Mouse (Mus musculus) bone marrow macrophage, adult 2 months (primary cell): ENCODE results near the gene Clptm1. TPM values are rescaled to one million over a fixed set of nuclear protein-coding genes. Genes with fewer than 3 reads are reported as not detected.

ENCODE experiments used
- H3K27ac ChIP-seq: 2 replicates; pipeline ENCODE4 v1.5.1; 2012; ENCODE audit warnings: low read depth, low read length; ENCODE audit not compliant: insufficient read depth
- H3K4me1 ChIP-seq: 2 replicates; pipeline ENCODE4 v1.6.1; 2012; ENCODE audit warnings: low read length; ENCODE audit not compliant: control insufficient read depth, insufficient read depth
- H3K4me3 ChIP-seq: 2 replicates; pipeline ENCODE4 v1.5.1; 2012; ENCODE audit warnings: mild to moderate bottlenecking, low read length, moderate library complexity; ENCODE audit not compliant: insufficient read depth
- CTCF ChIP-seq: IDR thresholded peaks from 2 replicates; pipeline ENCODE4 v1.5.1; 2012; ENCODE audit warnings: low read depth, mild to moderate bottlenecking, low read length, moderate library complexity
- POLR2A ChIP-seq: IDR thresholded peaks from 2 replicates; pipeline ENCODE4 v1.6.1; 2012; ENCODE audit warnings: mild to moderate bottlenecking, low read depth, low read length, borderline replicate concordance
- polyA plus RNA-seq: library from polyadenylated mRNA; stranded (reverse); fragments of >200 nt; gene quantifications from 2 replicates; pipeline ENCODE4 v1.2.4, GENCODE M21; 2012; ENCODE audit not compliant: missing spikeins, insufficient read depth, insufficient read length

Gene Clptm1
- polyA plus RNA-seq, 1 experiment: 95.3 TPM

- H3K27ac ChIP-seq: peak overlapping the region; percentile 96
- no peak overlapping the region for H3K4me3 ChIP-seq
- TF ChIP-seq POLR2A (no peak), CTCF (no peak)
- H3K4me1 ChIP-seq: peaks cover 23% of the 10 kb centered on the region
Measured at GRCm38 (mm10) chr7:19700299-19701068, 35.7 kb upstream of the Clptm1 start.

DNA sequence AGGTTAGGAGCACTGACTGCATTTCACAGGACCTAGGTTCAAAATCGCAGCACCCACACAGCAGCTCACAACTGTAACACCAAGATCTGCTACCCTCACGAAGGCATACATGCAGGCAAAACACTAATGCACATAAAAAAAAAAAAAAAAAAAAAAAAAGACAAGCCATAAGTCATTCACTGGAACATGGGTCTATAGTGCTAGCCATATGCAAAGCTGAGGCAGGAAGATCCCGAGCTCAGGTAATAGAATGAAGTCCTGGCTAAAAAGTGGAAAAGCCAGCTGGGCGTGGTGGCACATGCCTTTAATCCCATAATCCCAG lies 35.0 kb upstream of the Clptm1 start:
- Histone ChIP-seq H3K27ac (peak overlapping the region; percentile 96), H3K4me1 (peaks cover 29% of the 10 kb centered on the region), H3K4me3 (no peak overlapping the region)
- TF ChIP-seq POLR2A (no peak), CTCF (no peak)

DNA sequence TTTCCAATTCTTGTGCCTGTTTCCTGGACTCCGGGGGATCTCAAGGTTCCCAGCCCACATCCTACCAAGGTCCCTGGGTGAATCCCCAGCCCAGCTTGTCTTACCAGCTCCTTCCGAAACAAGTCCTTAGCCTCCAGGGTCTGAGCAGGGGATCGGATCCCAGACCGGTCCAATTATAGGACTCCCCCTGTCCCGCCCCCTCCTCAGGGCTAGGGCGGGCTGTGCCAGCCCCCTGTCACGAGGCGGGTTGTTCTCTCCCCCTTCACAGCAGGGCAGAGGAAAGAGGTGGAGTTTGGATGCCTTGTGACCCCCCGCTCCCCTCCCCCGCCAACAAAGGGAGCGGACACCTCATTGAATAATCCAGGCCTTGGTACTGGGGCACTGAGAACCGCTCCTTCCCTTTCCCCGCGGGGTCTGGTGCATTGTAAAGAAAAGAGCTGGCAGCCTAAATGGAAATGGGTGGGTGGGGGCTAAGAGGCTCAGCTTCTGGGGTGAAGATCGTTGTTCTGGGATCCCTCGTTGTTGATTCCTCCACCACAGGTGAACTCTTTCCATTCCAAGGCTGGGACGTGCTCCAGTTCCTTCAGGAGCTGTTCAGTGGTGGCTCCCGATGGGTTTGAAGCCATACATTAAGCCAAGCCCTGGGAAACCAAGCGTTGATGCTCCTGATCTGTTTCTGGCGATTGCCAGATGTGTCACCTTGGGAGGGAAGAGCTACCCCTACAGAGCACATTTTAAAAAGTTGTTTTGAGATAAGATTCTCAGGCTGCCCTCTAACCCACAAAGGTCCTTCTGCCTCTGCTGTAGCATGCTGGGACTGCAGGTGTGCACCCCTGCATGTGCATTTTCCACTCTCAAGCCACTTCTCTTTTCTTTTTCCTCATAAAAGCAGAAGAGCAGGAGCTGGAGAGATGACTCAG lies 34.3 kb upstream of the Clptm1 start, which contains the start of gene Apoe:
Gene Apoe (minus strand): TSS at position 282 of the 920 bp plus-strand sequence.
- peaks cover 36% of the 10 kb centered on the region for H3K4me1 ChIP-seq
- peak within 1 kb of the TSS; percentile 96 for H3K27ac ChIP-seq
- H3K4me3 ChIP-seq: peak within 1 kb of the TSS; percentile 92
- peak; percentile 81; the same call in 1 of the 2 replicates for TF ChIP-seq POLR2A
- TF ChIP-seq CTCF: no peak

DNA sequence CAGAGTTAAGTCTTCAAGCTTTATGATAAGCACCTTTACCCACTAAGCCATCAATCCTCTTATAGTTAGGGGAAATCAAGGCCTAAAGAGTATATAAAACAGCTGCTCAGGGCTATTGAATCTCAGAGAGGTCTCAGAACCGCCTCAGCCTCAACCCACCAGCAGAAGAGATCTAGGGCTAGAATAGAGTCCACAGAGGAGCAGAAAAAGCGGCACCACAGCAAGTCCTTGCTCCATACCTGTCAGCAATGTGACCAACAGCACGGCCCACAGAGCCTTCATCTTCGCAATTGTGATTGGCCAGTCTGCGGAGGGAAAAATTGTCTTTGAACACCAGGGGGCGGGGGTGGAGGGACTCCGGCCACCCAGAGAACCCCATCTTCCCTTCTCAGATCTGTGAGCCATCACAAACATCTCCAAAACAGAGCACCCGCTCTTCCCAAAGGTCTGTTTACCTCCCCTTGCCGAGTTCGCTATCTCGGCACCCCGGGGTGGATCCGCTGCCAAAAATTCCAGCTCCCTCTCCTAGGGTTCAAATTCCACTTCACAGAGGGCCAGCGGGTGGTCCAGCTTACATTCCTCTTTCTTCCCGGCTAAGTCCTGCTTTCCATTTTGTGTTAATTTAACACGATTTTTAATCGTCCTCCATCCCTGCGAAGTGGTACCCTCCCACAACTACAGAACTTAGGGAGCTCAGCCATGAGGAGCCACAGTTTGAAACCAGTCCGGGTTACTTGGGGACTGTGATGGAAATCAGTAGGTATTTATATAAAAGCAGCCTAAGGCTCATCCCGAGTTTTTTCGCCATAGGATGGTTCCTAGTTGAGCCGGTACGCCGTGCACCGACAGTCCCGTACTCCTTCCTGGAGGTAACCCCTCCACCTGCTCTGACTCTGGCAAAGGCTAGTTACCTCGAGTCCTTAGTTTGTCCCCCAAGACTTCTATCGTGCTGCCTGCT lies 33.4 kb upstream of the Clptm1 start:
- Histone ChIP-seq H3K27ac (peak overlapping the region; percentile 96), H3K4me3 (peak overlapping the region; percentile 92), H3K4me1 (peaks cover 43% of the 10 kb centered on the region)
- TF ChIP-seq CTCF (no peak), POLR2A (no peak)

DNA sequence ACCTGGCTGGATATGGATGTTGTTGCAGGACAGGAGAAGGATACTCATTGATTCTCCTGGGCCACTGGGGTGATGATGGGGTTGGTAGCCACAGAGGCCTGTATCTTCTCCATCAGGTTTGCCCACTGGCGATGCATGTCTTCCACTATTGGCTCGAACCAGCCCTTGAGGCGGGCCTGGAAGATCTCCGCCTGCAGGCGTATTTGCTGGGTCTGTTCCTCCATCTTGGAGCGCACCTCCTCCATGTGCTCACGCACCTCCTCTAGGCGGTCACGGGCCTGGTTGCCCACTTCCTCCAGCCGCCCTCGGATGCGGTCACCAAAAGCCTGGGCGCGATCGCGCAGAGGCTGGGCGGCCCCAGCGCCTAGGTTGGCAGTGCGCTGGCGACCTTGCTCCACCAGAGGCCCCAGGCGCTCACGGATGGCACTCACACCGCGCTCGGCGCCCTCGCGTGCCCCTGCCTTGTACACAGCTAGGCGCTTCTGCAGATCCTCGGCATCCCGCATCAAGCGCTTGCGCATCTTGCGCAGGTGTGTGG lies 31.6 kb upstream of the Clptm1 start:
- peak overlapping the region; percentile 92 for H3K4me3 ChIP-seq
- no peak for TF ChIP-seq CTCF
- no peak for TF ChIP-seq POLR2A
- peaks cover 53% of the 10 kb centered on the region for H3K4me1 ChIP-seq
- H3K27ac ChIP-seq: peak overlapping the region; percentile 98; the same call in 1 of the 2 replicates

- Histone ChIP-seq H3K27ac (peak overlapping the region; percentile 98), H3K4me1 (peaks cover 52% of the 10 kb centered on the region), H3K4me3 (peak overlapping the region; percentile 92)
- no peak for TF ChIP-seq CTCF
- TF ChIP-seq POLR2A: no peak
Measured at GRCm38 (mm10) chr7:19695881-19696280, 31.0 kb upstream of the Clptm1 start.

- H3K4me1 ChIP-seq: peaks cover 45% of the 10 kb centered on the region
- TF ChIP-seq CTCF (no peak), POLR2A (no peak)
- no peak overlapping the region for H3K4me3 ChIP-seq
- peak overlapping the region; percentile 98 for H3K27ac ChIP-seq
Measured at GRCm38 (mm10) chr7:19695213-19695594, 30.4 kb upstream of the Clptm1 start.

GRCm38 (mm10) chr7:19694336-19695212 lies 29.7 kb upstream of the Clptm1 start:
- TF ChIP-seq CTCF: no peak
- TF ChIP-seq POLR2A: no peak; the same call in 1 of the 2 replicates
- H3K27ac ChIP-seq: peak overlapping the region; percentile 98
- no peak overlapping the region for H3K4me3 ChIP-seq
- H3K4me1 ChIP-seq: peaks cover 41% of the 10 kb centered on the region
